Mouse (Mus musculus) midbrain, embryonic 12.5 days (tissue): Measurements from ENCODE around the gene Rptn. TPM values are rescaled to one million over a fixed set of nuclear protein-coding genes. Genes with fewer than 3 reads are reported as not detected.
"Not testable (repeated sequence)": the region's sequence is repeated elsewhere in the genome, so short reads cannot be mapped to it uniquely, and the experiment has no call there.

ENCODE experiments used
- ATAC-seq: fragments of 200-750 bp; cut with Nextera tagmentation; 2 replicates; pipeline ENCODE4 v1.8.0; 2017; ENCODE audit warnings: low read depth, moderate TSS enrichment, moderate library complexity; ENCODE audit not compliant: low FRiP score
- H3K27ac ChIP-seq: fragments of 300-500 bp; sonication (generic); replicated peaks from 2 replicates; pipeline ENCODE4 v1.5.1; 2016; ENCODE audit warnings: mild to moderate bottlenecking
- H3K27me3 ChIP-seq: fragments of 300-500 bp; sonication (generic); 2 replicates; pipeline ENCODE4 v1.6.1; 2016; ENCODE audit warnings: mild to moderate bottlenecking
- H3K36me3 ChIP-seq: fragments of 300-500 bp; sonication (generic); 2 replicates; pipeline ENCODE4 v1.6.1; 2016
- H3K4me1 ChIP-seq: fragments of 300-500 bp; sonication (generic); 2 replicates; pipeline ENCODE4 v1.6.1; 2016
- H3K4me2 ChIP-seq: fragments of 300-500 bp; sonication (generic); replicated peaks from 2 replicates; pipeline ENCODE4 v1.6.1; 2016; ENCODE audit warnings: mild to moderate bottlenecking, moderate library complexity
- H3K4me3 ChIP-seq: fragments of 300-500 bp; sonication (generic); 2 replicates; pipeline ENCODE4 v1.5.1; 2016; ENCODE audit warnings: mild to moderate bottlenecking
- H3K9ac ChIP-seq: fragments of 300-500 bp; sonication (generic); replicated peaks from 2 replicates; pipeline ENCODE4 v1.6.1; 2016; ENCODE audit warnings: mild to moderate bottlenecking, moderate library complexity
- H3K9me3 ChIP-seq: fragments of 300-500 bp; sonication (generic); 2 replicates; pipeline ENCODE4 v1.6.1; 2016; ENCODE audit warnings: mild to moderate bottlenecking
- WGBS: fragments of 180-500 bp; shearing (Covaris S2); methylation state at CpG from one replicate; pipeline ENCODE4 v1.1.7; 2016; 5-methylcytosine and 5-hydroxymethylcytosine counted together
- polyA plus RNA-seq: library from polyadenylated mRNA; unstranded; fragments of >200 nt; fragmentation: Nextera tagmentation; extraction: Ambion mirVana; gene quantifications from 2 replicates; pipeline ENCODE4 v1.2.1, GENCODE M21; 2016

The Rptn gene
- polyA plus RNA-seq, 1 experiment from 2014 or later, result not detected

GRCm38 (mm10) chr3:93411905-93412304 is 18.4 kb downstream of the Rptn start:
- Histone ChIP-seq H3K4me1 (no peaks in the 10 kb centered on the region), H3K27me3 (no peaks in the 10 kb centered on the region), H3K36me3 (no peaks in the 10 kb centered on the region), H3K9ac (no peak overlapping the region), H3K9me3 (no peaks in the 10 kb centered on the region), H3K27ac (no peak overlapping the region), H3K4me3 (no peak overlapping the region), H3K4me2 (no peak overlapping the region)
- ATAC-seq, result no peak
- WGBS, result 19% methylated on average over 2 of the region's 2 CpGs

- Histone ChIP-seq H3K4me3 (no peak overlapping the region), H3K4me2 (no peak overlapping the region), H3K27ac (no peak overlapping the region), H3K9me3 (no peaks in the 10 kb centered on the region), H3K27me3 (no peaks in the 10 kb centered on the region), H3K4me1 (no peaks in the 10 kb centered on the region), H3K36me3 (no peaks in the 10 kb centered on the region), H3K9ac (no peak overlapping the region)
- no peak for ATAC-seq
- WGBS, result 51% methylated on average over 3 of the region's 3 CpGs
These were observed 38.2 kb downstream of the Rptn start for GRCm38 (mm10) chr3:93431673-93432072.

GRCm38 (mm10) chr3:93442030-93442429 is 48.5 kb downstream of the Rptn start, which contains the start of gene Tchh:
Gene Tchh (plus strand): TSS chr3:93442330.
- no peaks in the 10 kb centered on the region for H3K9me3 ChIP-seq
- no peak within 1 kb of the TSS for H3K4me3 ChIP-seq
- no peak within 1 kb of the TSS for H3K9ac ChIP-seq
- no peak within 1 kb of the TSS for H3K27ac ChIP-seq
- H3K36me3 ChIP-seq, result no peaks in the 10 kb centered on the region
- peaks cover 7% of the 10 kb centered on the region; the same call in 1 of the 2 replicates for H3K4me1 ChIP-seq
- WGBS, result 85% methylated on average over 1 of the region's 1 CpGs
- peak within 1 kb of the TSS; percentile 92; the same call in 1 of the 2 replicates for H3K4me2 ChIP-seq
- H3K27me3 ChIP-seq, result peaks cover 47% of the 10 kb centered on the region
- no peak for ATAC-seq

- Histone ChIP-seq H3K36me3 (no peaks in the 10 kb centered on the region), H3K9ac (peak overlapping the region; percentile 59; the same call in 1 of the 2 replicates), H3K27me3 (peaks cover 57% of the 10 kb centered on the region), H3K4me3 (peak overlapping the region; percentile 59), H3K4me1 (peaks cover 16% of the 10 kb centered on the region; the same call in 1 of the 2 replicates), H3K9me3 (no peaks in the 10 kb centered on the region), H3K27ac (no peak overlapping the region), H3K4me2 (peak overlapping the region; percentile 92)
- ATAC-seq, result no peak
- under 1% methylated on average over 38 of the region's 38 CpGs for WGBS
These were observed 50.1 kb downstream of the Rptn start for GRCm38 (mm10) chr3:93443501-93444101.

GRCm38 (mm10) chr3:93444343-93445164 is 51.1 kb downstream of the Rptn start:
- Histone ChIP-seq H3K36me3 (no peaks in the 10 kb centered on the region), H3K4me2 (peak overlapping the region; percentile 92), H3K4me1 (peaks cover 16% of the 10 kb centered on the region; the same call in 1 of the 2 replicates), H3K9me3 (no peaks in the 10 kb centered on the region), H3K9ac (peak overlapping the region; percentile 59), H3K4me3 (peak overlapping the region; percentile 59), H3K27me3 (peaks cover 58% of the 10 kb centered on the region), H3K27ac (no peak overlapping the region; the same call in 1 of the 2 replicates)
- WGBS, result under 1% methylated on average over 56 of the region's 56 CpGs
- ATAC-seq, result peak; percentile 85

GRCm38 (mm10) chr3:93445165-93445705 is 51.7 kb downstream of the Rptn start:
- Histone ChIP-seq H3K4me2 (peak overlapping the region; percentile 92), H3K4me3 (peak overlapping the region; percentile 59), H3K27ac (no peak overlapping the region), H3K27me3 (peaks cover 65% of the 10 kb centered on the region), H3K9ac (peak overlapping the region; percentile 59; the same call in 1 of the 2 replicates), H3K36me3 (no peaks in the 10 kb centered on the region), H3K4me1 (peaks cover 16% of the 10 kb centered on the region; the same call in 1 of the 2 replicates), H3K9me3 (no peaks in the 10 kb centered on the region)
- WGBS, result under 1% methylated on average over 36 of the region's 36 CpGs
- ATAC-seq, result 0 out of 2 replicates have a peak, but pooled peaks have one; percentile 0

- no peak for ATAC-seq
- Histone ChIP-seq H3K27ac (no peak overlapping the region), H3K9me3 (no peaks in the 10 kb centered on the region), H3K4me2 (peak overlapping the region; percentile 92), H3K9ac (peak overlapping the region; percentile 39; the same call in 1 of the 2 replicates), H3K4me3 (peak overlapping the region; percentile 59), H3K36me3 (no peaks in the 10 kb centered on the region), H3K4me1 (peaks cover 16% of the 10 kb centered on the region; the same call in 1 of the 2 replicates), H3K27me3 (peaks cover 57% of the 10 kb centered on the region)
- WGBS, result under 1% methylated on average over 54 of the region's 54 CpGs
These were observed 52.7 kb downstream of the Rptn start for GRCm38 (mm10) chr3:93446128-93446755.

GRCm38 (mm10) chr3:93446756-93447137 is 53.2 kb downstream of the Rptn start:
- Histone ChIP-seq H3K27me3 (peaks cover 59% of the 10 kb centered on the region), H3K4me3 (peak overlapping the region; percentile 59), H3K4me1 (peaks cover 16% of the 10 kb centered on the region; the same call in 1 of the 2 replicates), H3K4me2 (peak overlapping the region; percentile 92), H3K9ac (peak overlapping the region; percentile 39; the same call in 1 of the 2 replicates)
- 1% methylated on average over 32 of the region's 32 CpGs for whole genome bisulfite sequencing
- H3K9me3 ChIP-seq, H3K27ac ChIP-seq, ATAC-seq, H3K36me3 ChIP-seq: not testable (repeated sequence)

GRCm38 (mm10) chr3:93447138-93447841 is 53.8 kb downstream of the Rptn start:
- under 1% methylated on average over 59 of the region's 59 CpGs for WGBS
- ATAC-seq, result peak; percentile 71
- peaks cover 16% of the 10 kb centered on the region; the same call in 1 of the 2 replicates for H3K4me1 ChIP-seq
- no peaks in the 10 kb centered on the region for H3K36me3 ChIP-seq
- no peak overlapping the region for H3K27ac ChIP-seq
- H3K9ac ChIP-seq, result peak overlapping the region; percentile 39; the same call in 1 of the 2 replicates
- peaks cover 58% of the 10 kb centered on the region for H3K27me3 ChIP-seq
- H3K4me2 ChIP-seq, result peak overlapping the region; percentile 92
- no peaks in the 10 kb centered on the region for H3K9me3 ChIP-seq
- H3K4me3 ChIP-seq, result peak overlapping the region; percentile 59
